Mouse (Mus musculus): ENCODE data around the gene Gm17349.

Gm17349 gene

DNA sequence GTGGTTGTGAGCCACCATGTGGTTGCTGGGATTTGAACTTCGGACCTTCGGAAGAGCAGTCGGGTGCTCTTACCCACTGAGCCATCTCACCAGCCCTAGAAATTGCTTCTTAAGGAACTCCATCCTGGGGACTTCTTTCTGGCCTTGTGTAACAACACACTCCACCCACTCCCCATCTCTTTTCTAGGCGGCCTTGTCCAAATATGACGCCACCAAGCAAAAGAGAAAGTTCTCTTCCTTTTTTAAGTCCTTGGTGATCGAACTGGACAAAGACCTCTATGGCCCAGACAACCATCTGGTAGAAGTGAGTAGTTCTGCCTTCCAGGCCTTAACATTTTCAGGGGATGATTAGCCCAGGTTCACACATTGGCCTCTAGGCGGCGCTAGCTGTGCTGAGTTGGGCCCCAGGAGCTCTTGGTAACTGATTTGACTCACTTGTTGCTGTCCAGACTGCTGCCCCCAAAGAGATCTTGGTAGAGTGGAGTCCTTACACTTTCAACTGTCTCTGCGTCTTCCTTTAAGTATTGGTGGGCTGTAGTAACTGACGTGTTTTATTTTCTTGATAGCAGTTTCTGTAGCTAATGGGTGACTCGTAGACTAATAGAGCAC is at the start of gene Gm17349:
TSS of gene Gm17349 (minus strand) at position 51 of the 609 bp plus-strand sequence.
- DNase-seq (ENCODE audit: low read depth, low spot score) = peak; percentile 84

DNA sequence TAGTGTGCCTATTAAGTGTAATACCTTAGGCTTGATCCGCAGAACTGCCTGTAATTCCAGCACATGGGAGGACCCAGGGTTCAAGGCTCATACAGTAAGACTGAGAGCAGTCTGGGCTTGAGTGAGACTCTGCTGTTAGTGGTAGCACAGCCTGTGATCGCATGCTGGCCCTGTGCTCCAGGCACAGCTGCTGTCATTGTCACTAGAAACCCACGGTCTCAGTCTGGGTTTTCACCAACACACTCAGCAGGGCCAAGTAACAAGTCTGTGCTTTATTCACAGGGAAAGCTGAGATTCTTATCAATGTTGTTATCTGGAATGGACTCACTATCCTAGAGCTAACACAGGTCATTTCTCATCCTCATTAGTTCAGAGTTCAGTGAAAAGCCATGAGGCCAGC is 48.9 kb upstream of the Gm17349 start:
- no peak for DNase-seq (ENCODE audit: low read depth, low spot score)

DNA sequence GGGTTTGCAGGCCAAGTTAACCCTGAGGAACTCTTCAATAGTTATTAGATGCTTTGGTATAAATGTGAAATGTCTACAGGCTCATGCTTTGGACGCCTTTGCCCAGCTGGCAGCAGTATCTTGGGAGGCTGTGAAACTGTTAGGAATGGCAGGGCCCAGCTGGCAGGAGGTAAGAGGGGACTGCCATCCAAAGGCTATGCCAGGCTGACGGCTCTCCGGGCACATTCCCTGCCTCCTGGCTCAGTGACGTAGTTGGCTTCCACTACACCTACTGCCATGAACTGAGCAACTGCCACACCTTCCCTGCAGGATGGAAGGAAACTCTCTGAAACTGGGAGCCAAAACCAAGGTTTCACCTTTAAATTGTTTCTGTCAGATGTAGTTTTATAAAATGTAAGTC is 34.9 kb upstream of the Gm17349 start:
- DNase-seq (ENCODE audit: low read depth, low spot score) = no peak

DNA sequence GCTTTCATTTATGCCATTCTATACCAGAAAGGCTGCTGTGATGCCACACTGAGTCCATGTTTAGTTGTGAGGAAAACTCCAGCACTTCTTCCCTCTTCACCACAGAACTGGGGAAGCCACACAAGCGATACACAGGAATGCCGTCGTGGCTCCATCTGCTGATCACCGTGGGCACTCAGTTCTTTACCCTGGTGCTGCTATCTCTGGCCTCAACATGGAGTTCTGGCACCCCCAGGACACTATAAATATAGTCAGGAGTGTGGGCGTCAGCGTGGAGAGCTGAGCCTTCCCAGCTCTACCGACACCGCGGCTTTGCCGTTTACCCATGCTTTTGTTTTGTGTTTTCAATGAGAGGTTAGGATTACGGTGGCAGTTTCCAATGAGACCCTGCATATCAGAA is 31.4 kb upstream of the Gm17349 start:
- DNase-seq (ENCODE audit: low read depth, low spot score) = no peak

- DNase-seq (ENCODE audit: low read depth, low spot score) = no peak
Measured at GRCm38 (mm10) chr15:99735631-99736030, 30.3 kb upstream of the Gm17349 start.

- DNase-seq (ENCODE audit: low read depth, low spot score) = no peak
Measured at GRCm38 (mm10) chr15:99733186-99733585, 27.9 kb upstream of the Gm17349 start.

DNA sequence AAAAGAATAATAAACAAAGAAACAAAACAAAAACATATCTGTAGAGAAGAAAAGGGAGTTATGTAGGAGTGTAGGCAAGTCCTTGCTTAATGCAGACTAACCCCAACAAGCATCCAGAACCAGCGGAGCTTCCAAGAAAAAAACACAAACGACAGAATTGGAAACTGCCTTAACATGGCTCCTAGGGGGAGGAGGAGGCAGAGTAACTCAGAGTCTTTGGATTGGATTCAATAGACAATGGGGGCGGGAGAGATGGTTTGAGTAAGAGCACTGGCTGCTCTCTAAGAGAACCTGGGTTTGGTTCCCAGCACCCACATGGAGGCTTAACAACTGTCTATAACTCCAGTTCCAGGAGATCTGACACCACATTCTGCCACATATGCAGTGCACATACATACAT is 26.4 kb upstream of the Gm17349 start:
- no peak for DNase-seq (ENCODE audit: low read depth, low spot score)

- no peak for DNase-seq (ENCODE audit: low read depth, low spot score)
Measured at GRCm38 (mm10) chr15:99731167-99731566, 25.9 kb upstream of the Gm17349 start.

GRCm38 (mm10) chr15:99729056-99729783 is 23.9 kb upstream of the Gm17349 start:
- peak; percentile 60 for DNase-seq (ENCODE audit: low read depth, low spot score)

GRCm38 (mm10) chr15:99728211-99728610 is 22.9 kb upstream of the Gm17349 start:
- no peak for DNase-seq (ENCODE audit: low read depth, low spot score)

GRCm38 (mm10) chr15:99727525-99727924 is 22.2 kb upstream of the Gm17349 start:
- DNase-seq (ENCODE audit: low read depth, low spot score) = no peak

DNA sequence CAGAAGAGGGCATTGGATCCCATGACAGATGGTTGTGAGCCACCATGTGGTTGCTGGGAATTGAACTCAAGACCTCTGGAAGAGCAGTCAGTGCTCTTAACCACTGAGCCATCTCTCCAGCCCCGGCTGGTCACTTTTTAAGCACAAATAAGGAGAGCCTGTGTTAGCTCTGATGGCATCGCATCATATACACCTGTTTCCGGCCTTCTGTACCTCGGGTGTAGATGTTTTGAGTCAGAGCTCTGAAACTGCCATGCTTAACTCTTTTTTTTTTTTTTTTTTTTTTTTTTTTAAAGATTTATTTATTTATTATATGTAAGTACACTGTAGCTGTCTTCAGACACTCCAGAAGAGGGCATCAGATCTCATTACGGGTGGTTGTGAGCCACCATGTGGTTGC is 21.7 kb upstream of the Gm17349 start:
- DNase-seq (ENCODE audit: low read depth, low spot score) = peak; percentile 37

GRCm38 (mm10) chr15:99726549-99726948 is 21.3 kb upstream of the Gm17349 start:
- no peak for DNase-seq (ENCODE audit: low read depth, low spot score)

DNA sequence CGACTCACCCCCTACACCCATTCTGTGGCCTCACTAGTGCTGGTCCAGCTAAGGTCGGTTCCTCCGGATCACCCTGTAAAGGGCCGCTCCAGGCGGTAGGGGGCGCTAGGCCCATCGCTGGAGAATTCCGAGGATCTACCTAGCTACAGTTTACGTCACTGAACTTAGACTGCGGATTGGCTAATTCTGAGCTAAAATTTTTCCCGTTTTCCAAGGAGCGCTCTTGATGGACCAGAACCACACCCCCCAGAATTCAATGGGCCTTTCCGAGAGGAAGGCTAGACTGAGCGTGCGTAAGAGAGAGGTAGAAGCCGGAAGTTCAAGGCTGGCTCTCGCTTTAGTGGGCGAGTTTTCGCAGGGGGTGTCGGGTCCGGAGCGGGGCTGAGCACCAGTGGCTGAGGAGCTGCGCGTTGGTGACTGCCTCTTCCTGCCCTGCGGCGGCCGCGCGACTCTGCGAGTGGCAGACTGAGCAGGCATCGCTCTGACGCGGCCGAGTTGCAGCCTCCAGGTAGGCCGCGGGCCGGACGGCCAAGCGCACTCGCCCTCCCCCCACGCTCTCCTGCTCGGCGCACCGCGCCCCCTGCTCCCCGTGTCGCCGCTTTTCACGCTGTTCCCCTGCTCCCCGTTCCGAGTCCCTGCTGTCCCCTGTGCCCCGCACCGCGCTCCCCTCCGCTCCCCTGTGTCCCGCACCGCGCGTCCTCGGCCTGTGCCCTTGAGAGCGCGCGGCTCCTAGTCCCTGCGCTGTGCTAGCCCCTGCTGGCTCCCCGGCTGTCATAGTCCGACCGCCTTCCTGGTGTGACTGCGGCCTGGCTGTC is 20.3 kb upstream of the Gm17349 start, which contains the start of gene Cox14:
TSS of gene Cox14 (plus strand) at position 278 of the 815 bp plus-strand sequence.
- peak; percentile 94 for DNase-seq (ENCODE audit: low read depth, low spot score)

GRCm38 (mm10) chr15:99724292-99725021 is 19.2 kb upstream of the Gm17349 start:
- DNase-seq (ENCODE audit: low read depth, low spot score) = peak; percentile 71

GRCm38 (mm10) chr15:99723515-99724291 is 18.4 kb upstream of the Gm17349 start:
- DNase-seq (ENCODE audit: low read depth, low spot score) = no peak

GRCm38 (mm10) chr15:99723120-99723514 is 17.8 kb upstream of the Gm17349 start:
- DNase-seq (ENCODE audit: low read depth, low spot score) = no peak

GRCm38 (mm10) chr15:99721921-99722743 is 16.8 kb upstream of the Gm17349 start:
- DNase-seq (ENCODE audit: low read depth, low spot score) = no peak

DNA sequence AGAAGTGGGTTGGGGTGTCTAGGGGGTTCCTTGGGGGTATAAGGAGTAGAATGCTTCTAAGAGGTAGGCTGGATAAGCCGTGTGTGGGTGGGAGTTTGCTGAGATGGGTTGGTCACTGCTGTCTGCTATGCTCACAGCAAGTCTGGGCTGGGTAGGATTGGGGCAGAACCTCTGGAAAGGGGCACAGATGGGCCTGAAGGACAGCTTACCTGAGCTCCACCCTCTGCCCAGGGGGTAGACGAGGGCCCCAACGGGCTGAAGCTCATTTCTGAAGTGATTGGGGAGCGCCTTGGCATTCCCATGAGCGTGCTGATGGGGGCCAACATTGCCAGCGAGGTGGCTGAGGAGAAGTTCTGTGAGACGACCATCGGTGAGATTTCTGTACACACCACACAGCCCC is 14.6 kb upstream of the Gm17349 start:
- no peak for DNase-seq (ENCODE audit: low read depth, low spot score)

DNA sequence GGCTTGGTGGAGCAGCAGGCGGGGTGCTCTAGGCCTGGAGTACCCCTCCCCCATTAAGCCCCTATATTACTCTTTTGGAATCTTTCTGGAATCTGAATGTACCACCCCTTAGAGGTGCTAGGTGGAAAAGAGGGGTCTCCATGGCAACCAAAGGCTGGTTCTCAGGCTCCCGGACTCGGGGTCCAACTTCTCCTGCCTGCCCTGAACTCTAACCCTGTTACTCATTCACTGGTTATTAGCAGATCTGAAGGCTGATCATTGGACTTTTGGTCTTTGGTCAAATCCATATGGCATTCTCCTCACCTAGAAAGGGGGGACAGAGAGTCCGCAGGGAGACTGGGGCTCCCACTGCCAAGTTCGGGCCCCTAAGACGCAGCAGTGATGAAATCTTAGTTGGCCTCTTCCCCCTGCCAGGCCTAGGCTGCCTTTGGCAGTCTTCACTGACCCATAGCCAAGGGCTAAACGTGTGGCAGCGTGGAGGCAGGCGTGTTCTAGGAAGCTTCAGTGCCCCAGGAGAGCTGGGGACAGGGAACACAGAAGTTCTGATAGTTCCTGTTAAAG is 13.3 kb upstream of the Gm17349 start:
- no peak for DNase-seq (ENCODE audit: low read depth, low spot score)

All from CD4-positive, CD25-positive, alpha-beta regulatory T cell, adult 2 months (primary cell).